Mouse (Mus musculus) CH12F3 (cell line): ENCODE measurements around the gene Brpf3.
"Not testable (repeated sequence)": the region's sequence is repeated elsewhere in the genome, so short reads cannot be mapped to it uniquely, and the experiment has no call there.

Source experiments
- in situ Hi-C: fragments of 300-500 bp; cut with MboI; formaldehyde crosslinking; loops from 2 replicates; pipeline ENCODE4 v1.14.3; 2020; ENCODE audit warnings: low sequenced_read_pairs

The Brpf3 gene

DNA sequence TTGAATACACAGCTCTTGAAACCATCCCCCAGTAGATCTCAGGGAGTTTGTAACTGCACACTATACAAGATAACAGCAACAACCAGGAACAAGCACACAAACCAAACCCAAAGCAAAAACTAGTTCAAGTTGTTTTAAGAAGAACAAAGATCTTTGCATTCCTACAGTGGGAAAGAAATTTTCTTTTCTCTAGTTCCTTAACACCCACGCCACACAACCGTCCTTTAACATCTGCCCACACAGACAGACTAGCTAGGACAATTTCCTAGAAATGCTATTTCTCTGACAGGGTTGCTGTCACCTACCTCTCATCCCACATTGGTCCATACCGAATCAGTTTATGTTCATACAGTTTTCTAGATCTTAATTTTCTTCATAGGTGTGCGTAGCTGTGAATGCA, 3.9 kb upstream of the Brpf3 start:
- in situ Hi-C loops = no loop called here

DNA sequence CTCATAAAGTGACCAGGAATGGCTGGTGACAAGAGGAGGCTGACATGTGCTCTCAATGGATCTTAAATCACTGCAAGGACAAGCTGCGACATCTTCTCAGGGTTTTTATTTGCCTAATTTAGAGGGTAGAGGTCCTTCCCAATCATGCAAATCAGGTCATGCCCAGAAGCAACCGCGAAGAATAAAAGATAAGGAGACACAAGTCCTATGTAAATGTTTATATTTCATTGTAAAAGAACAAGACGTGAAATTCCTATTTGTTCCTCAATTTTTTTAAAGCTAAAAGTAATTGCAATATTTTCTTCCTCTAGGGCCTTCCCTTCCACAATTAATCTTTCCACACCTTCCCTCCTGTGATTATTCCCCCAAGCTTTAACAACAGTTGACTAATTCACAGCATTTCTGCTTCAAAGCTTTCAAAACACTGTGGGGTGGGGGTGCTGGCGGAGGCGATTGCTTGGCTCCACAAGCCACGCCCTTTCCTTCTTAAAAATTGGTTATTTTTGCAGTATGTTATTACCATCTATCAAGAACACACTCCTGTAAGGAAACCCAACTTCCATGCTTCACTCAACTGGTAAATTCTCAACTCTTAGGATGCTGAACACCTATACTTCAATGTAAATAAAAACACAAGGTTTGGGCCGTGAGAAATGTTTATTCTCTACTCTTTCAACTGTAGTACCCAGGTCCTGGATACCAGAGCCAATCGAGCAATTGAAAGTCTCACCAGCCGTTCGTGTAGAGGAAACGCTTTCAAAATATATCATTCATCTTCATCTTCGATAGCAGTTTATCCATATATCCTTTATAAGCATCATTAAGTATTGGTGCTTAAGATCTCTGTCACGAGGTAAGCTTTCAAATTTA, 1.4 kb upstream of the Brpf3 start:
- in situ Hi-C loops = no loop called here

DNA sequence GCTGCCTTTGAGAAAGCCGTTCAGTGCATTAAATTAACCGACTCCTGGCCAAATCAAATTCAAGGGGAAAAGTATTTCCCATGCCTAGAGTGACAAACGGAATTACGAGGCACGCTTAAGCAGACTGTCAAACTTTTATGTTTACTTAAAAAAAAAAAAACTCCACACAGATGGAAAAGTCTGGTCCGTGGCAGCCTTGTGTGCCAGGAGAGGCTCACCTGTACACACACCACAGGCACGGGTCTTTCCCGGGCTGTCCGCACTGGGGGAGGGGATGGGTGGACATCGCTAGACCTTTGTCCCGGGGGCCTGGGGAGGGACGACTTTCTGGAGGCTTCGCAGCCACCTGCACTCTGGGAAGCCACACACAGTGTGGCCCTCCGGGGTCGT, 614 bp upstream of the Brpf3 start:
- in situ Hi-C loops = no loop called here

DNA sequence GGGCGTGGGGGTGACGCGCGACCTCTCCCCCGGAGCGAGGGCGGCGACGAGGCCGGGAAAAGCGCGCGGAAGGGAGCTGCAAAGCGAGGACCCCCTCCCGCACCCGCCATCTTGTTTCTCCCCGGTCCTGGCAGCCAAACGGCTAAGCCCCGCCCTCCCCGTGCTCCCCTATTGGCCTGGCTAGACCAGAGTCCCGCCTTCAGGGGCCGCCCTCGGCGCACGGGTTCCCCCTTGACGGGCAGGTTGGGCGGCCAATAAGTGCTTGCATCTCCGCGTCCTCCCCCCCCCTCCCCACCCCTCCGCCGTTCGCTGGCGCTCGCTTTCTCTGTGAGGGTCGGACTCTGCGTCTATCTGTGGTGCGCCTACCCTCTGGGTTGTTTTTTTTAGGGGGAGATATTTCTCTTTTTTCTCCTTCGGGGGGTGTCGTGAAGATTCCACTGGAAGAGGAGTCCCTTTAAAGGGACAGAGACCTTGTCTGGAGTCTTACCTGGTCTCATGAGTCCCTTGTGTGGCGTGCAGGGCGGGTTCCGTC, 650 bp downstream of the Brpf3 start:
- in situ Hi-C loops = no loop called here

DNA sequence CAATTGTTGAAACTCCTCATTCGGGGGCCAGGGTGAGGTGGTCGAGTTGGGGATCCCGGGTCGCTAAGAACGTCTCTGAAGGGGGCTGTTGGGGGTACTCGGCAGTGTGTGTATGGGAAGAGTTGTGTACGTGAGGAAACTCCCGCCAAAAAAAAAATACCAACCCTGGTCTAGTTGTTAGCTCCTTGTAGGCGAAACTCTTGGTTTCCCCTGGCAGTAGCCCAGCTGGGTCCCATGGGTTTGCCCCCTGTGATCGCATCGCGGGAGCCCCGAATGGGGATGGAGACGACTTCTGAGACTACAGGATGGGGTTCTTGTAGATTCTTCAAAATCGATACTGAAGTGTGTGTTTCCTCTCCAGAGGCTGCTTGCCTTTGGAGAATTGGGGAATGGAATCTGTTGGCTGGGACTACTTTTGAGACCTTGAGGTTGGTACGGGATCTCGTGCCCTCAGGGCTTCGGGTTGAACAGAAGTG, 1.2 kb downstream of the Brpf3 start:
- in situ Hi-C loops = no loop called here

DNA sequence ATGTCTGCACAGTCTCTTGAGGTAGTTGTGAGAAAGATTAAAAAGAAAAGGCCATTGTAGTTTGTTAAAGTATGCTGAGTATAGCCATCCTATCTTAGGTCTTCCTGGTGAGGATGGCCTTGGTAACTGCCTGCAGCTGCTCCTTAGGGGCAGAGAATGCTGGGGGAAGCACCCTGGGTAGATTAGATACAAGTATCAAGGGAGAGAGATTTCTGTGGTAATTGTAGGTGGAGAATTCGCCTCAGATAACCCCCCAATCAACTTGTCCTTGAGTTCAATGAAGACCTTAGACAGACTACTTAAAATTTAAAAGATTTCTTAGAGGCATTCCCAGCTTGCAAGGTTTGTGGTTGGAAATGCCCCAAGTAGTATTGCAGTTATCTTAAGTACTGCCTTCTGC, 2.4 kb downstream of the Brpf3 start:
- in situ Hi-C loops = no loop called here

DNA sequence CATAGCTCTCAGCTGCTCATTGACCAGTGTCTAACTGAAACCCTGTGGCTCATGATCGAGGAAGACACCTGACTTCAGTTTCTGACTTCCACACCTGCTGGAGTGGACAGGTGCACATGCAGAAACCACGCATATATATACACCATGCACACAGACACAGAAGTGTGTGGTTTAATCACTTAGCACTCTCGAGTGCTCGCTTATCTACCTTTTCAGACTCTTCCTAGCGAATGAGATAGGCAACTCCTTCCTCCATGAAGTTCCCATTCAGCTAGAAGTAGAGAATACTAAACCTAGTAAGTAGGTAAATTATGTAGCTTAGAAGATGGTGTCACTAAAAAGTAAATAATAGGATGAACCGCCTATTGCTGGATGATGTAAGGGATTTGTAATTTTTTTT, 4.1 kb downstream of the Brpf3 start:
- in situ Hi-C loops = no loop called here

DNA sequence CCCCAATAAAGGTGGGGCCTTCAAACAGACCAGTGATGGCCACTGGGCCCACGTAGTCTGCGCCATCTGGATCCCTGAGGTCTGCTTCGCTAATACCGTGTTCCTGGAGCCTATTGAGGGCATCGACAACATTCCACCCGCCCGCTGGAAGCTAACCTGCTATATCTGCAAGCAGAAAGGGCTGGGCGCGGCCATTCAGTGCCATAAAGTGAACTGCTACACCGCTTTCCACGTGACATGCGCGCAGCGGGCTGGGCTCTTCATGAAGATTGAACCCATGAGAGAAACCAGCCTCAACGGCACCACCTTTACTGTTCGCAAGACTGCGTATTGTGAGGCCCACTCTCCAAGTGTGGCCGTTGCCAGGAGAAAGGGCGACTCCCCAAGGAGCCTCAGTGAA, 5.9 kb downstream of the Brpf3 start:
- in situ Hi-C loops = no loop called here

DNA sequence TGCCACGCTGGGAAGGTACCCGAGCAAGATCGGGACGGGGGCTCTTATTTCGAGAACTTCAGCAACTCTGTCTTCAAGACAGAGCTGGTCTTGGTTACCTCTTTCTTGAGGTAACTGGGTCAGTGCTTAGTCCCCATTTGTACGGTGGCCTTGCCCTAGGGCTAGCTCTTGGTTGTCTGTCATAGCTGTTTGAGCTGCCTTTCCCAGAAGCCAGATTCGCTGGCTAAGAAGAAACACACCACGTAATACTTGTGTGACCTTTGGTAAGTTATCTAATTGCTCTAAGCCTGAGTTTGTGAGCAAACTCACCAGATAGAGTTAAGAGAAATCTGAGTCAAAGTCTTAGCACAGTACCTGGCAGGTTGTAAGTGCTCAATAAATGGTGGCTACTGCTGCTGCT, 7.8 kb downstream of the Brpf3 start:
- in situ Hi-C loops = no loop called here

DNA sequence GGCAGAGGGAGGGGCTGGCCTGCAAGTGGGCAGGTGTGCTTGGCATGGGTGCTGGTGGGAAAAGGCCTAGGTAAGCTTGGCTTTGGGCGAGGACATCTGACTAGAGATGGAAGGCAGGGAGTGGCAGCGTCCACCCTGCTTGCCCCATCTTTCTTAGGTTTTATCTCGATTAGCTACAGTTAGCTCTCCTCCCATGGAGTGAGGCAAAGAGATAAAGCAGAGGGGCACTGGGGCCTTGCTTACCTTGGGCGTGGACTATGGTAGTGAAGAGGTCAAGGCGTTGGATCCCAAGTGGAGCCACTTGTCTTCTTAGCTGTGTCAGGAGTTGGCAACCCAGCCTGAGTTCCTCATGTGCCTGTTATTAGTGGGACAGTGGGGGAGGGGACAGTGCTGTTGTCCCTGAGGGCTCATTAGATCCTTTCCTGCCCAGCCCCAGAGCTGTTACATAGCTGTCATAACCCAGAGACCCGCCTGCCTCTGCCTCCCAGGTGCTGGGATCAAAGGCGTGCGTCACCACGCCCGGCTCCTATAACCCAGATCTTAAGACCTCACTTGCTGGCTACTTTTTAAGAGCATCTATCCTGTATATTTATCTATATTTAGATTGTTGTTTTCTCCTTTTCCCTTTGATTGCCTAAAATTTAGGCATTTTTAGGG, 8.4 kb downstream of the Brpf3 start:
- in situ Hi-C loops = no loop called here

DNA sequence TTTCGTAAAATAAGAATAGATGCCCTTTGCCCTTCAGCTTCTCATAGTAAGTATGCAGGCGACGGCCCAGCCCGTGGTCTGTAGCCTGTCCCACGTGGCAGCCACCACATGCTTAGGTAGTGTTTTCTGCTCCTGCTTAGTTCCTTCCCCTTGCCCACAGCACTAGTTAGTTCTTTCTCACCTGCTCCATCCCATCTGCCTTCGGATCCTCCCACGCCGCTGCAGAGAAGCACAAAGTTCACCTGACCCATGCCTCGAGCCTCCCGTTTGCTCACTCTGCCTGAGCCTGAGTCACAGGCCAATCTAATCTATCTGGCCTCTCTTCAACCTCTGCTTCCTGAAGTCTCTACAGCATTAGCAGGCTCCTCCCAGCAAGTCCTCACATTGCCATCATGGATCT, 11.5 kb downstream of the Brpf3 start:
- in situ Hi-C loops = no loop called here

DNA sequence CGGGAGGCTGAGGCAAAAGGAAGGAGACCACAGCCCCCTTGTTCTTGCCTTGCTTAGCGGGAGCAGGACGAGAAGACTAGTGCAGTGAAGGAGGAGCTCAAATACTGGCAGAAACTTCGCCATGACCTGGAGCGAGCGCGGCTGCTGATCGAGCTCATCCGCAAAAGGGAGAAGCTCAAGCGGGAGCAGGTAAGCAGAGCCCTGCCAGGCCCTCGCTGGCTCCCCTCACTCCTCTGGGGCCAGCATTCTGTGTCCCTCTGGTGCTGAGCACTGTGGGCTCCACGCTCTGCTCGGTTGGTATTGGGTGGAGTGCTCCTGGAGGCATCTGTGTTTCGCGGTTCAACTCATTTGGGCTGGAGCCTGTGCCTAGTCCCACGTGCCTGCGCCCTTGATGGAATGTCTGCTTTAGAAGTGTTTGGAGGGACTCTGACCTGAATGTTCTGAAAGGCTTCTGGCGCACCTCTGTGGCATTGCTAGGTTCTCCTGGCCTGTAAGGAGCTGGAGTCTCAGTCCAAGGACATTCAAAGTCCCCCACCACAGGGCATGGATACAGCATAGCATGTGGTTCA, 13.7 kb downstream of the Brpf3 start:
- in situ Hi-C loops = no loop called here

DNA sequence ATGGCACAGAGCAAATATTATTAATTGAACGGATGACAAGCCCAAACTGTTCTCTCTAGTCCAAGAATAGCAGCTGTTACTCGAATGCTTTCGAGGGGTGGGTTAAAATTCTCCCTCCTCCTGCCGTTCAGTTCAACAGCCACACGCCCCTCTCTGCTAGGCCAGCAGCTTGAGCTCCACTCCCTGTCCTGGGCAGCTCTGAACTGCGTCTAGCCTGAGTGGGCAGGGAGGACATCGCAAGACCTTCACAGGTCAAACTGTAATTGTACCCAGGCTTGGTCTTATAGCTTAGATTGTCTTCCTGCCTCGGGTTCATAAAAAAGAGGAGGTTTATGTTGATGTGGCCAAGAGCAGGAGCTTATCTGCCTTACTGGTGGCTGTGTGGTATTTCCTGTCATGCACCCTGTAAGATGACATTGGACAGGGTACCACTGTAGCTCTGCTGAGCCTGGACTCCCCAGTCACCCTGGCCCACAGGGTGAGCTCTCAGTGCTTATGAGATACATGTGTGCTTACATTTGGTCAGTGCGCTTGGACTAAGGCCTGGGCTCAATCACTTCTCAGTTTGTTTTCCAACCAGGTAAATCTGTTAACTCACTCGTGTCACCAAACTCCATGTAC, 14.6 kb downstream of the Brpf3 start:
- in situ Hi-C loops = no loop called here

DNA sequence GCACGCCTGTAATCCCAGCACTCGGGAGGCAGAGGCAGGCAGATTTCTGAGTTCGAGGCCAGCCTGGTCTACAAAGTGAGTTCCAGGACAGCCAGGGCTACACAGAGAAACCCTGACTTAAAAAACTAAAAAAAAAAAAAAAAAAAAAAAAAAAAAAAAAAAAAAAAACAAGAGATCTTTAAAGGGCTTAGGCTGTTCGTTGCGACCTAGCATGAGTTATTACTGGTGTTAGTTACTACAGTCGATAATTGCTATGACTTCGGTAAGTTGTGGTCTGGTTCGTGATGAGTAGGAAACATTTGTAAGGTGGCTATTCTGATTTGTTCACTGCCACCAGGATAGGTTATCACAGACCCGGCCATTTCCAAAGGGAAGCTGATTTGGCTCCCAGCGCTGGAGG, 15.4 kb downstream of the Brpf3 start:
- in situ Hi-C loops = not testable (repeated sequence)

DNA sequence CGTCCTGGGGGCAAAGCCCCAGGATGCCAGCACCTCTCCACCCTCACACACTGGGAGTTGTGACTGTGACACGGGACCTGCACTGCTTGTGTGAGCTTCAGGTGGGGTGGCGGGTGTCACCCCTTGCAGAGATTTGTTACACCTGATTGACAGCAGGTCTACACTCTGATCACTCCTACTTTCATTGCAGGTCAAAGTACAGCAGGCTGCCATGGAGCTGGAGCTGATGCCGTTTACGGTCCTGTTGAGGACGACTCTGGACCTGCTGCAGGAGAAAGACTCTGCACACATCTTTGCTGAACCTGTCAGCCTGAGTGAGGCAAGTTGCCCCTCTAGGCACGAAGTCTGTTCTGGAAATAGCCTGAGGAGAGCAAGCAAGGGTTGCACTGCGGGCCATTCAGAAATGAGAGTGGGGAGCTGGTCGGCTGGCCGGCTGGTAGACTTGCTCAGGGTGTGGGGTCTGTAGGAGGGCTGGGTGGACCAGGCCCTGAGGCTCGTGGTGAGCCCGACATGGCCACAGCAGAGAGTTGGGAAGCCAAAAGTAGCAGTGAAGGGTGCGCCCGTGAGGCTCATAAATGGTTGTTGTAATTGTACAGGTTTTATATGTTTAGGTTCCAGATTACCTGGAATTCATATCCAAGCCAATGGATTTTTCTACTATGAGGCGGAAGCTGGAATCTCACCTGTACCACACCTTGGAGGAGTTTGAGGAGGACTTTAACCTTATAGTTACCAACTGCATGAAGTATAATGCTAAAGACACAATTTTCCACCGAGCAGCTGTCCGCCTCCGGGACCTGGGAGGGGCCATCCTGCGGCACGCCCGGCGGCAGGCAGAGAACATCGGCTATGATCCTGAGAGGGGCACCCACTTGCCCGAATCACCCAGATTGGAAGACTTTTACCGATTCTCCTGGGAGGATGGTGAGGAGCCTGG, 16.3 kb downstream of the Brpf3 start:
- in situ Hi-C loops = no loop called here

DNA sequence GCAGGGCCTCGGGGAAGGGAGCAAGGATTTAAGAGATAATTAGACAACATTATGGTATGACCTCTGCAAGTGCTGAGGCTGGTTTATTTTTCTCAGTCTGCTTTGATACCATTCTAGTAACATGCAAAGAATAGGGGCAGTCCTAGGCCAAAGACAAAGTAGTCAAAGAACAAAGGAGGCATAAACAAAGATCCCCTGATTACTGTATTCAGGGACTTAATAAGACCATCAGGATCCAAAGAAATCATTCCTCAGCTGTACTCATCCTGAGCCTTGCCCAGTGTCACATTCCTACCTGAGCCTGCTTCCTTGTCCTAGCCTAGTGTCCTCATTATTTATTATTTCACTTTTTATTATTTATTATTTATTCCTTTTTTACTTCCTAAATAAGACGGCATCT, 19.3 kb downstream of the Brpf3 start:
- in situ Hi-C loops = no loop called here

DNA sequence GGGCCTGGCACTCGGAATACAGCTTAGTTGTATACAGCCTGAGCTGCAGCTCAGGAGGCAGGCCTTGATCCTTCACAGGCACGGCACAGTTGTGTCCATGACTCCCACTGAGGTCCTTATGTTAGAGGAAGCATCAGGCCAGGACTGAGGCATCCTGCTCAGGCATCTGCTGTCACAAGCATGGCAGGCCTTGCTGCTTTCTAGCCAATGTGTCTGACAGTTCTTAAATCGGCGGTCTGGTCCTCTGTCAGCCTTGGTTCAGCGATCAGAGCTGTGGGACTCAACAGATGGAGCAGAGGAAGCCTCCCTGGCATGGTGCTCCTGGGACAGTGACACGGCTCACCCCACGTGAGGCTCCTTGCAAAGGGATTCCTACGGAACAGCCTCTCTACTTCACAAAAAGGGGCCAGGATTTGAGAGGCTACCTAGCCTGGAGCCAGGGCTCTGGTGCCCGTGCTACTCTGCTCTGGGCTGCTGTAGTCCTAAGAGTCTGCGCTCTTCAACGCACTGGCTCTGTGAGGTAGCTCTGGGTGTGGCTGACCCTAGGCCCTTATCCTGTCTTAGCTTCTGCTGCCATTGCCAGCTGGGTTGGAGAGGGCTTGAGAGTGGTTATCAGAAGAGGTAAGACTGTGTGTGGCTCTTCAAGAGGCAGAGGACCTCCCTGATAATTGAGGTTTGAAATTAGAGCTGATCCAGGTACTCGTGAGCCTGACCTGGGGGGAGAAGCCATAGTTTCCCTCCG, 22.3 kb downstream of the Brpf3 start:
- in situ Hi-C loops = no loop called here

DNA sequence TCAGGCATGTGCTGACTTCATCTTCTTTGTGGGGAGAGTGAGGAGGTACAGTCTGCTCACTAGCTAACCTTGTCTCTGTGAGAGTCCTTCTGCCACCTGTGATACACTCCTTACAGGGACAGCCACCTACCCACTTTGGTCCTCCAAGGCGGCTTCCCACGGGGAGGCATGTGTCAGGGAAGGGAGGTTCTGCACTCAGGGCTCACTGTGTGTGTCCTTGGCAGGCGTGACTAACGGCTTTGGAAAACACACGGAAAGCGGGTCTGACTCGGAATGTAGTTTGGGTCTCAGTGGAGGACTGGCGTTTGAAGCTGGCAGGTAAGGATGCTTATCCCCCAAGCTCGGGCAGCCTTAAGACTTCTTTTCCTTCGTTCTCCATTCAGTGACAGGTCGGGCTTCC, 22.9 kb downstream of the Brpf3 start:
- in situ Hi-C loops = no loop called here

DNA sequence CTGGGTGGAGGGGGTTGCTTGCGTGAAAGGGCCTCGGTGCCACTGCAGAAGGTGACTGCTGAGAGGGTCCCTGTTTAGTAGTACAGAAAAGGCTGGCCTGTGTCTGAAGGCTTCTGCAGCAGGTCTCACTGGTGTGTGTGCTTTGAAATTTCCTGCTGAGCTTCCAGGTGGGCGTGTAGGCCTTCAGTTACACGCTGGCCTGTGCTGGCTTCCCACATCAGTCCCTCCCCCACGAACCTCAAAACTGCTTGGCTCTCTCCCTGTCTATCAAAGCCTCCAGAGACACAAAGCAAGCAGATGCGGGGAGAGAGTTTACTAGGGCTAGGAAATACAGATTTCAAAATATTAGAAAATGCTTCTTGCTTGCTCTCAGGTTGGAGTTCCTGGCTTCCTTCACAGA, 24.0 kb downstream of the Brpf3 start:
- in situ Hi-C loops = no loop called here
